Mouse (Mus musculus): ENCODE data around the gene Gm49721. TPM values are rescaled to one million over a fixed set of nuclear protein-coding genes. Genes with fewer than 3 reads are reported as not detected.
A peak's percentile ranks its signal among the peaks of the same experiment; 100 is the strongest.
"Not testable (repeated sequence)": the region's sequence is repeated elsewhere in the genome, so short reads cannot be mapped to it uniquely, and the experiment has no call there.

The Gm49721 gene
- polyA plus RNA-seq, 1 experiment from 2014 or later = 0.75 TPM

DNA sequence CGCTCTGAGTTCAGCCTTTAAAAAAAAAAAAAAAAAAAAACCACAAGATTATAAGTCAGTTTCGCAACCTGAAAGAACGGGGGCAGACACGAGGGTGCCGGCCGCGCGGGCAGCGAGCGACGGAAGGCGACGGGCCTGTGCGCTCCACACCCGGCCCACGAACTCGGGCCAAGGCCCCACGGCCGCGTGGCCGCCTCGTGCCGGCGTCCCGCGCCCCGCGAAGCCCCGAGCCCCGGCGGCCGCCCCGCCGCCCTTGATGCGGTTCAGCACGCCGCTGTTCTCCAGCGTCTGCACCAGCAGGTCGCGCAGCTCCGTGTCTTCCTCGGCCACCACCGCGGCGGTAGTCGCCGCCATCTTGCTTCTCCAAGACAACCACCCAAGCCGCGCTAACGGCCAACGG, 17.9 kb upstream of the Gm49721 start, which contains the start of gene Tagap1:
Gene Tagap1, minus strand, starts transcription at position 381 of the 400 bp plus-strand sequence.
- H3K9ac ChIP-seq (replicated peaks; ENCODE audit: low read length) = peak within 1 kb of the TSS; percentile 65
- H3K27me3 ChIP-seq (ENCODE audit: insufficient read depth, low read length); H3K9me3 ChIP-seq (ENCODE audit: low read length); H3K36me3 ChIP-seq (ENCODE audit: insufficient read depth, low read length); H3K4me1 ChIP-seq (ENCODE audit: insufficient read depth, low read length); ATAC-seq (ENCODE audit: low FRiP score, low TSS enrichment): not testable (repeated sequence)
- 0% methylated on average over 39 of the region's 51 CpGs for WGBS
- H3K4me3 ChIP-seq (ENCODE audit: low read length) = peak within 1 kb of the TSS; percentile 52
- H3K27ac ChIP-seq (ENCODE audit: low read length) = peak within 1 kb of the TSS; percentile 61; the same call in 1 of the 2 replicates
- H3K4me2 ChIP-seq (replicated peaks; ENCODE audit: low read depth, low read length) = peak within 1 kb of the TSS; percentile 48

DNA sequence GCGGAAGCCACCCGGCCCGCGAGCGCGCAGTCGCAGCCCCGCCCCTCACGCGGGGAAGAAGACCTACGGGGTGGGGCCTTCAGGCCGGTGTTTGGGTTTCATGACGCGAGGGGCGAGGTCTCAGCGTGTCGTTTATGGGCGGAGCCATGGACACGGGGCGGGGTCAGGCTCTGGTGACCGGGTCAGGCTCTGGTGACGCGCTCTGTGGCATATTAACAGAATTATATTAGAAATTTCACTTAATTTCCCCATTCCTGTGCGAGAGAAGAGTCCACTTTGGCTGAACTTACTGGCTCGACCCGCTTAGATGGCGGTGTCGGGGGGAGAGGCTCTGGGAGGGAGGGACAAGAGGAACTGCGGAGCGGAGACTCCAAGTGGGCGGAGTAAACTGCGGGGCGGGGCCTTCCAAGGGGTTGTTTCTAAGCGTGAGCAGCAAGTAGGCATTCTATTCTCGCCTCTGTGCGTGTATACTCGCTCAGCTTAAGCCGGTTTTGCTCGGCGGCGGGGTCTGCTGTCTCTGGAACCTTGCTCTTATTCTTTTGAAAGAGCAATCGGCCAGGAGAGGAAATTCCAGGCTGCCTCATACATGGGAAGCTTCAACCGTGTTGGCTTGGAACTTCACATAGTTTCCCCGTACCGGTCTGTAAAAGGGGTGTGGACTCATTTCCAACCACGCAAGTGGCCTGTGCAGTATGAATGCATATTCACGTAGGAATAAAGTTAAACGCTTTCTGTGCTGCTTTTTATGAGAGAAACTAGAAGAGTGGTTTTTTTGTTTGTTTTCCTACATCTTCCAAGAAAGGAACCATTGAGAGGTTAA, 17.3 kb upstream of the Gm49721 start:
- Histone ChIP-seq H3K4me3 (ENCODE audit: low read length) (peak overlapping the region; percentile 38), H3K27ac (ENCODE audit: low read length) (peak overlapping the region; percentile 53; the same call in 1 of the 2 replicates), H3K4me2 (replicated peaks; ENCODE audit: low read depth, low read length) (peak overlapping the region; percentile 48)
- peak; percentile 94 for ATAC-seq (ENCODE audit: low FRiP score, low TSS enrichment)
- H3K9me3 ChIP-seq (ENCODE audit: low read length); H3K27me3 ChIP-seq (ENCODE audit: insufficient read depth, low read length); H3K9ac ChIP-seq (replicated peaks; ENCODE audit: low read length); H3K36me3 ChIP-seq (ENCODE audit: insufficient read depth, low read length); H3K4me1 ChIP-seq (ENCODE audit: insufficient read depth, low read length): not testable (repeated sequence)
- WGBS = 1% methylated on average over 16 of the region's 48 CpGs

DNA sequence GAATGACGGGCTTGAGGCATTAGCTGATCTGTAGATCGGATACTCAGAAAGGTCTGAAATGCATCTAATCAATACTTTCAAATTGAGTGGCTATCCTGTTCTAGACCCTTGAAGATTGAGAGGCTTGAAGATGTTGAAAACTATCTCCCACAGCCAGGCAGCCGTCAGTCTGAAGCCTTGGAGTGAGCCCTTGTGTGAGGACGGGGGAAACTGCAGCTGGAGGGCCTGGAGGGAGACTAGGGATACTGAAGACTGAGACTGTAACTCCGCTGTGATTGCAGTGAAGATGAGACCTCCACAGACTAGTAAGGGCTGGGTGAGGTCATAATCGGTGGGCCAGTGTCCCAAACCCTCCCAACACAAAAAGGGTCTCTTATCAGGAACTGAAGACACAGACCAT, 16.4 kb upstream of the Gm49721 start:
- H3K36me3 ChIP-seq (ENCODE audit: insufficient read depth, low read length); ATAC-seq (ENCODE audit: low FRiP score, low TSS enrichment); H3K4me2 ChIP-seq (replicated peaks; ENCODE audit: low read depth, low read length); H3K9me3 ChIP-seq (ENCODE audit: low read length); H3K4me1 ChIP-seq (ENCODE audit: insufficient read depth, low read length); H3K9ac ChIP-seq (replicated peaks; ENCODE audit: low read length); H3K27ac ChIP-seq (ENCODE audit: low read length); H3K4me3 ChIP-seq (ENCODE audit: low read length); H3K27me3 ChIP-seq (ENCODE audit: insufficient read depth, low read length): not testable (repeated sequence)
- WGBS = 62% methylated on average over 3 of the region's 6 CpGs

DNA sequence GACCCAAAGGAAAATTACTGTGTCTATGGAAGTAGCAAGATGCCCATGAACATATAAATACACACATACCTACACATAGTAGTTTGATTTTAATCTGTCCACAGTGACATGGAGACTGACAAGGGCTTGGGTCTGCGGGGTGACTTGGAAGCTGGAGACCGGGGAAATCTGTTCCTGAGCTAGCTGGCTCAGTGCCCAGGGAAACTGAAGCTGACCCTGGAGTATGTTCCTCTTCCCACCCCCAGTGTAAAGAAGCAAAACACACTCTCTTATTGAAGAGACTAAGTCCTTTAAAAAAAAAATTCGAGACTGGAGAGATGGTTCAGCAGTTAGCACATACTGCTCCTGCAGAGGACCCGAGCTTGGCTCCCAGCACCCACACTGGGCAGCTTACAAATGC, 15.8 kb upstream of the Gm49721 start:
- not testable (repeated sequence) for H3K4me1 ChIP-seq (ENCODE audit: insufficient read depth, low read length); H3K36me3 ChIP-seq (ENCODE audit: insufficient read depth, low read length); H3K27ac ChIP-seq (ENCODE audit: low read length); H3K27me3 ChIP-seq (ENCODE audit: insufficient read depth, low read length); H3K9me3 ChIP-seq (ENCODE audit: low read length); H3K4me3 ChIP-seq (ENCODE audit: low read length); H3K4me2 ChIP-seq (replicated peaks; ENCODE audit: low read depth, low read length); ATAC-seq (ENCODE audit: low FRiP score, low TSS enrichment); H3K9ac ChIP-seq (replicated peaks; ENCODE audit: low read length)
- WGBS = 59% methylated on average over 4 of the region's 4 CpGs

DNA sequence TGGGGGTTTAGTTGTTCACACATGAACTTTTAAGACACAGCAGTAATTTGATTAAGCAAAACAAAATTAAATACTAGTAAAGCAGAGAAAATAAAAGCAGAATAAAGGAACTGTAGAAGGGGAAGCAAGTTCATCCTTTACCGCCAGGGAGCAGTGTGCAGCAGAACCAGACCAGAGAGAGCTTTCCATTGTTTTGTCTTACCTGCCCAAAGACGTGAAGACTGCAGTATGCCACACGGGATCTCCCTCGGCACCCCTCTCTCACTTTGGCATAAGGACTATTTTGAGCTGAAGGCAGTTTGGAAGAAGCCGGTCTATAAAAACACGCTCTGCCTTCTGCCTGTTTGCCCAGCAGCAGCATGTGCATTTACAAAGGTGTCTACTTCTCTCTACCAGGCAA, 13.3 kb upstream of the Gm49721 start:
- WGBS = 6% methylated on average over 6 of the region's 6 CpGs
- ATAC-seq (ENCODE audit: low FRiP score, low TSS enrichment); H3K9me3 ChIP-seq (ENCODE audit: low read length); H3K27ac ChIP-seq (ENCODE audit: low read length); H3K27me3 ChIP-seq (ENCODE audit: insufficient read depth, low read length); H3K9ac ChIP-seq (replicated peaks; ENCODE audit: low read length); H3K4me2 ChIP-seq (replicated peaks; ENCODE audit: low read depth, low read length); H3K36me3 ChIP-seq (ENCODE audit: insufficient read depth, low read length); H3K4me1 ChIP-seq (ENCODE audit: insufficient read depth, low read length); H3K4me3 ChIP-seq (ENCODE audit: low read length): not testable (repeated sequence)

DNA sequence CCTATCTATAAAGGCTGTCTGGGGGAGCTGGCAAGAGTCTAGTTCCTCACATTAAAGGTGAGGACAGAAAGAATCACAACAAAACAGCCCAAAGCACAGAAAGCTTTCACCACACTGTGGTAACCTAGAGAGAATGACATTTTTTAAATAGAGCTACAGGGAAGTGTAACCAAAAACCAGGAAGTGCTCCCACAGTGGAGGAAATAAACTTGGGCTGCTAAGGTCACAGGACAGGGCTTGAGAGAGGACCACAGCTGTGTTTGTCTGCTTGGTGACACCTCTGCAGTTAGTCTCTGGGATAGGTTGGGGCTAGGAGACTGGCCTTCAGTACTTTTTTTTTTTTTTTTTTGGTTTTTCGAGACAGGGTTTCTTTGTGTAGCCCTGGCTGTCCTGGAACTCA, 11.0 kb upstream of the Gm49721 start:
- H3K4me3 ChIP-seq (ENCODE audit: low read length); ATAC-seq (ENCODE audit: low FRiP score, low TSS enrichment); H3K27me3 ChIP-seq (ENCODE audit: insufficient read depth, low read length); H3K36me3 ChIP-seq (ENCODE audit: insufficient read depth, low read length); H3K9me3 ChIP-seq (ENCODE audit: low read length); H3K4me2 ChIP-seq (replicated peaks; ENCODE audit: low read depth, low read length); H3K9ac ChIP-seq (replicated peaks; ENCODE audit: low read length); H3K27ac ChIP-seq (ENCODE audit: low read length); H3K4me1 ChIP-seq (ENCODE audit: insufficient read depth, low read length): not testable (repeated sequence)
- WGBS = no CpG with 5 or more reads among the region's 1 CpGs

DNA sequence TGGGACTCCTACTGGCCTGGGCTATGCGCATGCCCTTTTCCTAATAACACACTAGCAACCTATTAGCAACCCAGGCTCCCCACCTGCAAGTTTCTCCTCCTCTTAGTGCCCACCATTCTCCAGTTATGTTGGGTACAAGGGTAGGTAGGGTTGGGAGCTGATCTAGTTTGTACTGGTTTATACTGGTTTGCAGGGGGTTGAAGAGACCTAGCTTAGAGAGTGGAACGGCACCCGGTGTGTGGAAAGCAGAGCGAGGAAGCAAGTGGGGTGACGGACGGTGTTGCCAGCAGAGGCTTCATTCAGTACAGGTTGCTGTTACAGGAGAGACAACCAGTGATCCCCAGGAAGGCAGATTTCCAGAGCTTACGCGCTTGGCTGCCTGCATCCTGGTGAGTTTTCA, 8.4 kb upstream of the Gm49721 start, which contains the start of gene Rnaset2b:
Gene Rnaset2b, plus strand, starts transcription at position 301 of the 400 bp plus-strand sequence.
- not testable (repeated sequence) for H3K27me3 ChIP-seq (ENCODE audit: insufficient read depth, low read length); H3K36me3 ChIP-seq (ENCODE audit: insufficient read depth, low read length); H3K4me2 ChIP-seq (replicated peaks; ENCODE audit: low read depth, low read length); H3K9me3 ChIP-seq (ENCODE audit: low read length); H3K27ac ChIP-seq (ENCODE audit: low read length); H3K4me1 ChIP-seq (ENCODE audit: insufficient read depth, low read length); H3K4me3 ChIP-seq (ENCODE audit: low read length); H3K9ac ChIP-seq (replicated peaks; ENCODE audit: low read length)
- peak; percentile 44 for ATAC-seq (ENCODE audit: low FRiP score, low TSS enrichment)
- no CpG with 5 or more reads among the region's 8 CpGs for WGBS

DNA sequence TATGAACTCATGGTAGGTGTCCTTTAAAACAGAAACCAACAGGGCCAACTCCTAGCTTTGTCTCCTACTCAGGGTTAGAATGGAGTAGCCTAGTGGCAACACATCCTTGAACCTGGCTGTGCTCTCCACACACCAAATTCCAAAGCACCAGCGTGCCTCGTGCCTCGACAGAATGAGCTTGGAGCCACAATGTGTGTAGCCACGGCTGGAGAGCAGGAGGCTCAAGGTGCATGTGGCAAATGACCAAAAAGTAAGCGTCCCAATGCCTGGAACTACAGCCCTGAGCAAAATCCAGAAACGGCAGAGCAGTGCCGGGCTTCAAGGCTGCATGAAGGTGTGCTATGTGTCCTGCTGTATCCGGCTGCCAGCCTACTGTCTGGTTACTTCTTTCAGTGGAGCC, 7.5 kb upstream of the Gm49721 start:
- not testable (repeated sequence) for ATAC-seq (ENCODE audit: low FRiP score, low TSS enrichment); H3K27ac ChIP-seq (ENCODE audit: low read length); H3K9me3 ChIP-seq (ENCODE audit: low read length); H3K4me2 ChIP-seq (replicated peaks; ENCODE audit: low read depth, low read length); H3K4me1 ChIP-seq (ENCODE audit: insufficient read depth, low read length); H3K4me3 ChIP-seq (ENCODE audit: low read length); H3K9ac ChIP-seq (replicated peaks; ENCODE audit: low read length); H3K27me3 ChIP-seq (ENCODE audit: insufficient read depth, low read length); H3K36me3 ChIP-seq (ENCODE audit: insufficient read depth, low read length)
- 75% methylated on average over 8 of the region's 8 CpGs for WGBS

DNA sequence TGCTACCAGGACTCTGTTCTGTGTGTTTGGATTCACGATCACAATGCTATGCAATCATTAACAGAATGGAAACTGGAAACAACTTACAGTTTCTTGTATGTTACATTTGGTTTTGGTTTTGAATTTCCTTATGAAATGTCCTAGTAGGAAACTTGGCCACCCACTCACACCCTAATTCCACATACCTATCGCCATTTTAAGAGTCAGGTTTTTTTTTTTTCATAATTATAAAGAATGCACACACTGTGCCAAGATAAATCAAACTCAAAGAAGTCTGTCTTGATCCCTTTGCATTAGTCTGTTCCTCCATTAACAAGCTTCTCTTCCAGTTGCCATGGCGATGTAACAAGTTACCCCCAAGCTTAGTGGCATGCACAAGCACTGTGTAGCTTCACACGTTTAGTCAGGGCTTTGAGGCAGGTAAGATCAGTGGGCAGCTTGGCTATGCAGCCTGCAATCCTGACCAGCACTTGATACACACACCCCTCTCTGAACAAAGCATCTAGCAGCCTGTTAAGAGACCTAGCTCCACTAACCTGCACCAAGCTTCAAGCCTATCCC, 5.8 kb upstream of the Gm49721 start:
- H3K9ac ChIP-seq (replicated peaks; ENCODE audit: low read length); H3K36me3 ChIP-seq (ENCODE audit: insufficient read depth, low read length); H3K4me2 ChIP-seq (replicated peaks; ENCODE audit: low read depth, low read length); H3K4me1 ChIP-seq (ENCODE audit: insufficient read depth, low read length); H3K27ac ChIP-seq (ENCODE audit: low read length); H3K9me3 ChIP-seq (ENCODE audit: low read length); H3K27me3 ChIP-seq (ENCODE audit: insufficient read depth, low read length); ATAC-seq (ENCODE audit: low FRiP score, low TSS enrichment); H3K4me3 ChIP-seq (ENCODE audit: low read length): not testable (repeated sequence)
- 60% methylated on average over 4 of the region's 4 CpGs for WGBS

DNA sequence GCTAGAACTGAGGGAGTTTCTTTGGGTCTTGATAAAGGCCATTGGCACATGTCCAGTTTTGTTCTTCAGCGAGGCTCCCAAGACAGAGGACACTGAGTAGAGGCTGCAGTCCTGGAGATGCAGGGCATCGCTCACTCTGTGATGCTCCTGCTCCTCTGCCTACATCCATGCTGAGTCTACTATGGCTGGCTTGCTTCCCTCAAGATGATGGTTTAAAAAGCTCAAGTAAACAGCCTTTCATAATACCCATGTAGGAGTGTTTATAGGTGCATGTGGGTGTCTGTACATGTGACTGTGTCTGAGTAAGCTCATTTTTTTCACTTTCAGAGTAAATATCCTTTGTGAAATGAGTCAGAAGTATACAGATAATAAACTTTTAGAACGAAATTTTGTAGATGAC, 3.7 kb upstream of the Gm49721 start:
- not testable (repeated sequence) for H3K27me3 ChIP-seq (ENCODE audit: insufficient read depth, low read length); H3K27ac ChIP-seq (ENCODE audit: low read length); H3K4me1 ChIP-seq (ENCODE audit: insufficient read depth, low read length); H3K36me3 ChIP-seq (ENCODE audit: insufficient read depth, low read length); H3K4me3 ChIP-seq (ENCODE audit: low read length); H3K9ac ChIP-seq (replicated peaks; ENCODE audit: low read length); H3K9me3 ChIP-seq (ENCODE audit: low read length); H3K4me2 ChIP-seq (replicated peaks; ENCODE audit: low read depth, low read length); ATAC-seq (ENCODE audit: low FRiP score, low TSS enrichment)
- 61% methylated on average over 3 of the region's 3 CpGs for WGBS
